Mouse (Mus musculus): Measurements from ENCODE around the gene Ptger3. TPM values are rescaled to one million over a fixed set of nuclear protein-coding genes. Genes with fewer than 3 reads are reported as not detected.

Ptger3 gene
- polyA plus RNA-seq, 1 experiment: 0.01 TPM

DNA sequence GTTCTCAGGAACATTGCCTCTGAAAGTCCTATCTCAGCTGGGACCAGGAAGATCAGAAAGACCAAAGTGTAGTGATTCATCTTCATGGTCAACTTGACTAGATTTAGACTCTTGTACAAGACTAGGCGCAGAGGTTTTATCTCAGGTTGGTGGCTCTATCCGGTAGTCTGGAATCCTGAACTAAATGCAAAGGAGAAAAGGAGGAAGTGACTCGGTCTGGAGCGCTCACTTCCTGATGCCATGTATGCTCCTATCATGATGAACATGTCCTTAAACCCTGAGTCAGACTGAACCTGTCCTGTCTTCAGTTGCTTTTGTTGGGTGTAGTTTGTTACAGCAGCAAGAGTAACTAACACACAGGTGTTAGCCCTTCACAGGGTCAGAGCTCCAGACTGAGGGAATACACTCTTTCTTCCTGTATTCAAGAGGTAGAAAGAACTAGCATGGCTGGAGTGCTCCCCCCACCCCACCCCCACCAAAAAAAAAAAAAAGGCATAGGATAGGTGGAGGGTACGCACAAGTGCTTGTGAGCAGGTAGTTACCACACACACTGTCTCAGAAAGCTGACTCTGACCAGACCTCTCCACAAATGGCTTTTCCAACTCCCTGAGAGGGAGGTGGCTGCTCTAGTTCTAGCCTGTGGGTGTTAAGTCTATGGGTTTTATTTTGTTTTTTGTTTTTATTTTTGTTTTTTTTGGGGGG, 11.9 kb downstream of the Ptger3 start:
- H3K79me3 ChIP-seq (ENCODE audit: low read depth): no peaks in the 10 kb centered on the region
- no peak overlapping the region for H3K4me3 ChIP-seq (ENCODE audit: insufficient read depth, poor library complexity, severe bottlenecking)
- no peaks in the 10 kb centered on the region for H3K79me2 ChIP-seq (ENCODE audit: control insufficient read depth, insufficient read depth)
- H3K36me3 ChIP-seq (ENCODE audit: control insufficient read depth, insufficient read depth): no peaks in the 10 kb centered on the region
- no peaks in the 10 kb centered on the region for H3K27me3 ChIP-seq (ENCODE audit: control insufficient read depth, insufficient read depth, insufficient read length)
- H3ac ChIP-seq (ENCODE audit: control insufficient read depth, insufficient read length, low read depth): no peak overlapping the region
- TF ChIP-seq CEBPB (IDR thresholded peaks at IDR 0.05; ENCODE audit: low read depth) (no peak), USF1 (IDR thresholded peaks at IDR 0.05; ENCODE audit: low read depth) (no peak), MAX (IDR thresholded peaks at IDR 0.05) (no peak), MYOG (IDR thresholded peaks at IDR 0.05; ENCODE audit: control insufficient read depth, extremely low read depth, insufficient read length) (no peak), MYOD1 (IDR thresholded peaks at IDR 0.05; ENCODE audit: control insufficient read depth, insufficient read length, low read depth) (no peak), CTCF (IDR thresholded peaks at IDR 0.05; ENCODE audit: control insufficient read depth, insufficient read depth, insufficient read length) (no peak)

DNA sequence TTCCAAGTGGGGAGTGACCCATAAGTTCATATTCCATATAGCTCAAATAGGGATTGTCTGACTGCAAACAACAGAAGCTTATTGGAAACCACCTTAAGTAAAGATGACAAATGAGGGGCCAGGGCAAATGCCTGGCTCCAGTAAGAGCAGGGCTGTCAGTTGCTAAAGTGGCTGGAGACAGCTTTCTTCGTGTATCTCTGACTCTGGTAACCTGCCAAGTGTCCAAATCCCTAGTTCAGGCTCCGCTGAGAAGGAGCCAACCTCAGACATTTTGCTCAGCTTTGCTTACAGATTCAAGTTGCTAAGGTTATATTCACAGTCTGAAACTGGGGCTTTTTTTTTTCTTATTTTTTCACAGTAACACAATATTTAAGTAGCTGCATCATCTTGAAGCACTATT, 12.7 kb downstream of the Ptger3 start:
- no peaks in the 10 kb centered on the region for H3K36me3 ChIP-seq (ENCODE audit: control insufficient read depth, insufficient read depth)
- H3K79me3 ChIP-seq (ENCODE audit: low read depth): no peaks in the 10 kb centered on the region
- no peaks in the 10 kb centered on the region for H3K79me2 ChIP-seq (ENCODE audit: control insufficient read depth, insufficient read depth)
- no peak for TF ChIP-seq FOSL1 (IDR thresholded peaks at IDR 0.05; ENCODE audit: insufficient read depth, low read length, poor library complexity, severe bottlenecking)
- no peak for TF ChIP-seq MYOG (IDR thresholded peaks at IDR 0.05; ENCODE audit: control insufficient read depth, extremely low read depth, insufficient read length)
- no peak for TF ChIP-seq MAX (IDR thresholded peaks at IDR 0.05)
- TF ChIP-seq MYOD1 (IDR thresholded peaks at IDR 0.05; ENCODE audit: control insufficient read depth, insufficient read length, low read depth): no peak
- TF ChIP-seq CTCF (IDR thresholded peaks at IDR 0.05; ENCODE audit: control insufficient read depth, insufficient read depth, insufficient read length): no peak
- no peak for TF ChIP-seq CEBPB (IDR thresholded peaks at IDR 0.05; ENCODE audit: low read depth)
- TF ChIP-seq USF1 (IDR thresholded peaks at IDR 0.05; ENCODE audit: low read depth): no peak
- no peak overlapping the region for H3K4me3 ChIP-seq (ENCODE audit: insufficient read depth, poor library complexity, severe bottlenecking)
- H3K27me3 ChIP-seq (ENCODE audit: control insufficient read depth, insufficient read depth, insufficient read length): no peaks in the 10 kb centered on the region
- no peak overlapping the region for H3ac ChIP-seq (ENCODE audit: control insufficient read depth, insufficient read length, low read depth)

DNA sequence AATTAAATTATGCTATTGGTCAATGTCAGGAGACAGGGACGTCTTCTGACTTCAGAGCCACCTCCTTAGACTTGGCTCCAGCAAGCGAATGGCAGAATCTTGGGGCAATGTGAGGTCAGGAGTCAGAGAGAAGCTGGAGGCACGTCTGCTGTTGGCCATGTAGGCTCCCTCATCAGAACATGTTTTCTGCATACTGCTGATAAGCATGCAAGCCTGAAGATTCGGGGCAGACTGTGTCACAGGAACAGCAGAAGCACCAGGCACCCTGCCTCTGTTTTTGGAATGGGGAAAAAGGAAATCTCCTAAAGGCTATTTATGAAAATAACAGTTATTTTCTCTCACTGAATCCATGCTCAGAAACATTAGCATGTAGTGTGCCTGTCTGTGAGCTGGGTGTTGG, 13.6 kb downstream of the Ptger3 start:
- Histone ChIP-seq H3ac (ENCODE audit: control insufficient read depth, insufficient read length, low read depth) (no peak overlapping the region), H3K36me3 (ENCODE audit: control insufficient read depth, insufficient read depth) (no peaks in the 10 kb centered on the region), H3K4me3 (ENCODE audit: insufficient read depth, poor library complexity, severe bottlenecking) (no peak overlapping the region), H3K27me3 (ENCODE audit: control insufficient read depth, insufficient read depth, insufficient read length) (no peaks in the 10 kb centered on the region), H3K79me3 (ENCODE audit: low read depth) (no peaks in the 10 kb centered on the region), H3K79me2 (ENCODE audit: control insufficient read depth, insufficient read depth) (no peaks in the 10 kb centered on the region)
- TF ChIP-seq USF1 (IDR thresholded peaks at IDR 0.05; ENCODE audit: low read depth) (no peak), MYOD1 (IDR thresholded peaks at IDR 0.05; ENCODE audit: control insufficient read depth, insufficient read length, low read depth) (no peak), MAX (IDR thresholded peaks at IDR 0.05) (no peak), MYOG (IDR thresholded peaks at IDR 0.05; ENCODE audit: control insufficient read depth, extremely low read depth, insufficient read length) (no peak), FOSL1 (IDR thresholded peaks at IDR 0.05; ENCODE audit: insufficient read depth, low read length, poor library complexity, severe bottlenecking) (no peak), CEBPB (IDR thresholded peaks at IDR 0.05; ENCODE audit: low read depth) (no peak), CTCF (IDR thresholded peaks at IDR 0.05; ENCODE audit: control insufficient read depth, insufficient read depth, insufficient read length) (no peak)

DNA sequence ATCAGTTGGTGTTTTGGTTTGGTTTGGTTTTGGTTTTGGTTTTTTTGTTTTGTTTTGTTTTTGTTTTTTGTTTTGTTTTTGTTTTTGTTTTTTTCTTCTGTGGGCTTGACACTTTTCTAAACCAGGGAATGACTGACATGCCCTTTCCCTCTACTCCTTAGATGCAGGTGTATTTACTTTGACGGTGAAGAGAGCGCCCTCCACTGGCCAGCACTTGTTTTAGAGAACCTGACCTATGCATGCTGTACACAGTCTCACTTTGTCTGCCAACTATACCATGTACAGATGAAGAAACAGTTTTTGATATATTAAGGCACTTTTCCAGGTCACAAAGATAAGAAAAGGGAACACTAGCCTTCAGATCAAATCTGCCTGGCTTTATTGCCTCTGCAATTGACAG, 15.1 kb downstream of the Ptger3 start:
- H3ac ChIP-seq (ENCODE audit: control insufficient read depth, insufficient read length, low read depth): no peak overlapping the region
- no peaks in the 10 kb centered on the region for H3K79me2 ChIP-seq (ENCODE audit: control insufficient read depth, insufficient read depth)
- TF ChIP-seq MYOD1 (IDR thresholded peaks at IDR 0.05; ENCODE audit: control insufficient read depth, insufficient read length, low read depth) (no peak), USF1 (IDR thresholded peaks at IDR 0.05; ENCODE audit: low read depth) (no peak), CEBPB (IDR thresholded peaks at IDR 0.05; ENCODE audit: low read depth) (no peak), MYOG (IDR thresholded peaks at IDR 0.05; ENCODE audit: control insufficient read depth, extremely low read depth, insufficient read length) (no peak), FOSL1 (IDR thresholded peaks at IDR 0.05; ENCODE audit: insufficient read depth, low read length, poor library complexity, severe bottlenecking) (no peak), CTCF (IDR thresholded peaks at IDR 0.05; ENCODE audit: control insufficient read depth, insufficient read depth, insufficient read length) (no peak), MAX (IDR thresholded peaks at IDR 0.05) (no peak)
- H3K27me3 ChIP-seq (ENCODE audit: control insufficient read depth, insufficient read depth, insufficient read length): no peaks in the 10 kb centered on the region
- H3K4me3 ChIP-seq (ENCODE audit: insufficient read depth, poor library complexity, severe bottlenecking): no peak overlapping the region
- H3K79me3 ChIP-seq (ENCODE audit: low read depth): no peaks in the 10 kb centered on the region
- H3K36me3 ChIP-seq (ENCODE audit: control insufficient read depth, insufficient read depth): no peaks in the 10 kb centered on the region

DNA sequence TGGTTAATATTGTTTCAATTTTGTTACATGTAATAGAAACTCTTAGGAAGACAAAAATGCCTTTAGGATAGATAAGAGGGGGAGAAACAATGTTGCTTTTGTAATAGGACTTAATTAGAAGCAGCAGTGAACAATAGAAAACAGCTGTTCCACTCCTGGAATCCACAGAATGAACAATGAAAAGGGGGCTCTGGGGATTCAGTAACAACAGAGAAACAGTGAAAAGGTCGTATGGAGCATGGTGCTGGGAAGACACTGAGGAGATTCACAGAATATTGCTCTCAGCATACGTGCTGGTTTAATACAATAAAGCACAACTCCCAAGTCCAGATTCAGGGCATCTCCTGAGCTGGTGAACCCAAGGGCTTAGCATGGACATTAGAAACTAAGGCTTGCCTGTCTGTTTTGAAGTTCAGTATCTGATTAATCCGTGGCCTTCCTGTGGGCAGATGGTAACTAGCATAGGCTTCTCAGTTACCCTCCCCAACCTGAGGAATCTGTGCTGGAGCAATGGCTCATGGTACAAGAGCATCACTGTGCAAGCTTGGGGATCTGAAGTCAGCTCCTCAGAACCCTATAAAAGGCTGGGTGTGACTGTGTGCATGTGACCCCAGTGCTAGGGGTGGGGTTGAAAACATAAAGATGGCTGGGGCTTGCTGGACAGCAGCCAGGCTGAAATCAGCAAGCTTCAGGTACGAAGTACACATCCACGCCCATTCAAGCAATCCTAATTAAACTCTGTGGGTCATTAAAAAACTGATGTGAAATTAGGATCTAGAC, 16.1 kb downstream of the Ptger3 start:
- TF ChIP-seq USF1 (IDR thresholded peaks at IDR 0.05; ENCODE audit: low read depth): no peak
- no peak for TF ChIP-seq MYOD1 (IDR thresholded peaks at IDR 0.05; ENCODE audit: control insufficient read depth, insufficient read length, low read depth)
- no peak overlapping the region for H3K4me3 ChIP-seq (ENCODE audit: insufficient read depth, poor library complexity, severe bottlenecking)
- no peaks in the 10 kb centered on the region for H3K79me2 ChIP-seq (ENCODE audit: control insufficient read depth, insufficient read depth)
- H3ac ChIP-seq (ENCODE audit: control insufficient read depth, insufficient read length, low read depth): no peak overlapping the region
- no peaks in the 10 kb centered on the region for H3K36me3 ChIP-seq (ENCODE audit: control insufficient read depth, insufficient read depth)
- no peaks in the 10 kb centered on the region for H3K79me3 ChIP-seq (ENCODE audit: low read depth)
- H3K27me3 ChIP-seq (ENCODE audit: control insufficient read depth, insufficient read depth, insufficient read length): no peaks in the 10 kb centered on the region

All from C2C12 (cell line).